Mouse (Mus musculus) stomach, embryonic 16.5 days (tissue): ENCODE measurements at regions not wholly inside any gene's neighbourhood (a gene's known extent, or its start where the extent isn't known, plus 50 kb on each side); places are given as distances from the start of the nearest gene placed in this dataset.

Experiments used
- ATAC-seq: fragments of 200-750 bp; cut with Nextera tagmentation; 2 replicates; pipeline ENCODE4 v1.8.0; 2017; ENCODE audit warnings: moderate number of reproducible peaks, moderate TSS enrichment; ENCODE audit not compliant: insufficient read depth, low FRiP score
- H3K27ac ChIP-seq: fragments of 300-500 bp; sonication (generic); 2 replicates; pipeline ENCODE4 v1.5.1; 2014; ENCODE audit warnings: low read length
- H3K27me3 ChIP-seq: fragments of 300-500 bp; sonication (generic); 2 replicates; pipeline ENCODE4 v1.6.1; 2014; ENCODE audit warnings: low read length, control low read depth, mixed read lengths; ENCODE audit not compliant: control insufficient read depth, insufficient read depth
- H3K36me3 ChIP-seq: fragments of 300-500 bp; sonication (generic); 2 replicates; pipeline ENCODE4 v1.6.1; 2014; ENCODE audit warnings: low read length; ENCODE audit not compliant: control insufficient read depth, insufficient read depth
- H3K4me1 ChIP-seq: fragments of 300-500 bp; sonication (generic); 2 replicates; pipeline ENCODE4 v1.6.1; 2014; ENCODE audit warnings: low read length, control low read depth, mixed read lengths; ENCODE audit not compliant: control insufficient read depth, insufficient read depth
- H3K4me2 ChIP-seq: fragments of 300-500 bp; sonication (generic); 2 replicates; pipeline ENCODE4 v1.6.1; 2014; ENCODE audit warnings: low read depth, low read length, mixed read lengths
- H3K4me3 ChIP-seq: fragments of 300-500 bp; sonication (generic); replicated peaks from 2 replicates; pipeline ENCODE4 v1.5.1; 2014; ENCODE audit warnings: mild to moderate bottlenecking, low read length
- H3K9ac ChIP-seq: fragments of 300-500 bp; sonication (generic); 2 replicates; pipeline ENCODE4 v1.6.1; 2014; ENCODE audit warnings: low read length
- H3K9me3 ChIP-seq: fragments of 300-500 bp; sonication (generic); replicated peaks from 2 replicates; pipeline ENCODE4 v1.6.1; 2016; ENCODE audit warnings: low read length, control low read depth; ENCODE audit not compliant: control insufficient read depth
- WGBS: fragments of 180-500 bp; shearing (Covaris S2); extraction: QIAGEN DNeasy Blood & Tissue Kit; methylation state at CpG from one replicate; pipeline ENCODE4 v1.1.7; 2014; 5-methylcytosine and 5-hydroxymethylcytosine counted together

- Histone ChIP-seq H3K9ac (no peak overlapping the region), H3K27me3 (no peaks in the 10 kb centered on the region), H3K27ac (no peak overlapping the region), H3K9me3 (no peaks in the 10 kb centered on the region), H3K36me3 (no peaks in the 10 kb centered on the region), H3K4me2 (no peak overlapping the region), H3K4me3 (no peak overlapping the region), H3K4me1 (peaks cover 9% of the 10 kb centered on the region)
- 57% methylated on average over 6 of the region's 6 CpGs for WGBS
- ATAC-seq: no peak
Measured at GRCm38 (mm10) chr3:100773237-100773636, 52.0 kb upstream of the Vtcn1 start.

GRCm38 (mm10) chr3:100771363-100771762, 53.9 kb upstream of the Vtcn1 start:
- 57% methylated on average over 4 of the region's 4 CpGs for WGBS
- no peak overlapping the region for H3K4me3 ChIP-seq
- peaks cover 10% of the 10 kb centered on the region for H3K4me1 ChIP-seq
- H3K9ac ChIP-seq: no peak overlapping the region
- H3K4me2 ChIP-seq: no peak overlapping the region
- H3K27ac ChIP-seq: no peak overlapping the region
- no peaks in the 10 kb centered on the region for H3K9me3 ChIP-seq
- H3K27me3 ChIP-seq: no peaks in the 10 kb centered on the region
- no peaks in the 10 kb centered on the region for H3K36me3 ChIP-seq
- peak; percentile 17; the same call in 1 of the 2 replicates for ATAC-seq

DNA sequence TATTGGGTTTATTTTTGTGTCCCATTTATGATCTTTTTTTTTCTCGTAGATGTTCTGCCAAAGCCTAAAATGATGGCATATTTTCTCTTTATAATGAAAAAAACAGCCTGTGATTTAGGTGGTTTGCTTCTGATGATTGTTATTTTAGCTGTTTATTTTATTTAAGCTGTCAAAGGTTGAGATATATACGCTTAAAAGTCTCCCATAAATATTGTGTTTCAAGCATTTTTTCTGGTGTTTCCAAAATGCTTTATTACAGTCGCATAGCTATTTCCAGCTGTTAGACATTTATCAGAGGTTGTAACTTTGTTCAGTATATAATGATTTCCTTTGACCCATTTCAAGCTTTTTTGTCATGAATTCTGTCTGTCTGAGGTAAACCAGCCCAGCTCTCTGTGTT, 54.4 kb upstream of the Vtcn1 start:
- Histone ChIP-seq H3K27me3 (no peaks in the 10 kb centered on the region), H3K4me3 (no peak overlapping the region), H3K4me1 (peaks cover 10% of the 10 kb centered on the region), H3K27ac (no peak overlapping the region), H3K4me2 (no peak overlapping the region), H3K9ac (no peak overlapping the region), H3K36me3 (no peaks in the 10 kb centered on the region), H3K9me3 (no peaks in the 10 kb centered on the region)
- no peak for ATAC-seq
- 55% methylated on average over 3 of the region's 3 CpGs for WGBS

- H3K36me3 ChIP-seq: no peaks in the 10 kb centered on the region
- no peak overlapping the region for H3K27ac ChIP-seq
- no peaks in the 10 kb centered on the region for H3K9me3 ChIP-seq
- no peak overlapping the region for H3K9ac ChIP-seq
- H3K4me3 ChIP-seq: no peak overlapping the region
- WGBS: 64% methylated on average over 4 of the region's 4 CpGs
- ATAC-seq: no peak
- peaks cover 10% of the 10 kb centered on the region for H3K4me1 ChIP-seq
- H3K27me3 ChIP-seq: no peaks in the 10 kb centered on the region
- no peak overlapping the region for H3K4me2 ChIP-seq
Measured at GRCm38 (mm10) chr3:100769146-100769545, 56.1 kb upstream of the Vtcn1 start.

- H3K4me3 ChIP-seq: no peak overlapping the region
- H3K9ac ChIP-seq: peak overlapping the region; percentile 53
- WGBS: 41% methylated on average over 15 of the region's 15 CpGs
- H3K4me2 ChIP-seq: peak overlapping the region; percentile 43; the same call in 1 of the 2 replicates
- H3K4me1 ChIP-seq: peaks cover 10% of the 10 kb centered on the region
- peak overlapping the region; percentile 46; the same call in 1 of the 2 replicates for H3K27ac ChIP-seq
- no peaks in the 10 kb centered on the region for H3K9me3 ChIP-seq
- no peaks in the 10 kb centered on the region for H3K36me3 ChIP-seq
- ATAC-seq: peak; percentile 72; the same call in 1 of the 2 replicates
- no peaks in the 10 kb centered on the region for H3K27me3 ChIP-seq
Measured at GRCm38 (mm10) chr3:100768170-100768624, 57.1 kb upstream of the Vtcn1 start.

GRCm38 (mm10) chr3:100765323-100765722, 59.9 kb upstream of the Vtcn1 start:
- H3K27me3 ChIP-seq: no peaks in the 10 kb centered on the region
- H3K9me3 ChIP-seq: no peaks in the 10 kb centered on the region
- ATAC-seq: peak; percentile 42; the same call in 1 of the 2 replicates
- 15% methylated on average over 7 of the region's 7 CpGs for WGBS
- H3K4me1 ChIP-seq: peaks cover 5% of the 10 kb centered on the region
- no peak overlapping the region for H3K27ac ChIP-seq
- no peaks in the 10 kb centered on the region for H3K36me3 ChIP-seq
- no peak overlapping the region for H3K4me2 ChIP-seq
- H3K4me3 ChIP-seq: no peak overlapping the region
- H3K9ac ChIP-seq: no peak overlapping the region

DNA sequence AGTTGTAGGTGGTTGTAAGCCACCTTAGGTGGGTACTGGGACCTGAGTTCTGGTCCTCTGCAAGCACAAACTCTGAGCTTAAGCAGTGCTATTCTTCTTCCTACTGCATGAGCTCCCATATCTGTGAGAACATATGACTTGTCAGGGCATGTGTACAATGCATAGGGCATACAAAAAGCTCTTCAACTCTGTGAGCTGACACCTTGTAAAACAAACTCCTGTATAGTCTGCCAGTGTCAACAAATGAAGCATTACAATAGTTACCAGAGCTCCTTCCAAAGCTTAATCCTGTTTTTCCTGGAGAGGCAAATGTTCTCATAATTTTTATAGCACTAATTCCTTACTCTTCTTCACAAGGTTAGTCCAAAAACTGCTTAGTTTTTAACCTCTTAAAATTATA, 62.4 kb upstream of the Vtcn1 start:
- ATAC-seq: no peak
- Histone ChIP-seq H3K27me3 (no peaks in the 10 kb centered on the region), H3K9ac (no peak overlapping the region), H3K4me1 (no peaks in the 10 kb centered on the region), H3K4me3 (no peak overlapping the region), H3K36me3 (no peaks in the 10 kb centered on the region), H3K27ac (no peak overlapping the region), H3K4me2 (no peak overlapping the region), H3K9me3 (no peaks in the 10 kb centered on the region)

- Histone ChIP-seq H3K9me3 (no peaks in the 10 kb centered on the region), H3K4me1 (no peaks in the 10 kb centered on the region), H3K4me2 (no peak overlapping the region), H3K9ac (no peak overlapping the region), H3K27me3 (no peaks in the 10 kb centered on the region), H3K27ac (no peak overlapping the region), H3K36me3 (no peaks in the 10 kb centered on the region), H3K4me3 (no peak overlapping the region)
- 65% methylated on average over 3 of the region's 3 CpGs for WGBS
- ATAC-seq: no peak
Measured at GRCm38 (mm10) chr3:100759091-100759941, 65.9 kb upstream of the Vtcn1 start.

GRCm38 (mm10) chr3:100754677-100755076, 69.4 kb upstream of the Man1a2 start:
- no peak for ATAC-seq
- no peaks in the 10 kb centered on the region for H3K4me1 ChIP-seq
- H3K36me3 ChIP-seq: no peaks in the 10 kb centered on the region
- no peaks in the 10 kb centered on the region for H3K9me3 ChIP-seq
- H3K27ac ChIP-seq: no peak overlapping the region
- H3K9ac ChIP-seq: no peak overlapping the region
- no peak overlapping the region for H3K4me2 ChIP-seq
- no peaks in the 10 kb centered on the region for H3K27me3 ChIP-seq
- no peak overlapping the region for H3K4me3 ChIP-seq
- WGBS: 86% methylated on average over 1 of the region's 1 CpGs
